8 mouse cellular contexts compared by ENCODE assay signal in the genomic region with DNA sequence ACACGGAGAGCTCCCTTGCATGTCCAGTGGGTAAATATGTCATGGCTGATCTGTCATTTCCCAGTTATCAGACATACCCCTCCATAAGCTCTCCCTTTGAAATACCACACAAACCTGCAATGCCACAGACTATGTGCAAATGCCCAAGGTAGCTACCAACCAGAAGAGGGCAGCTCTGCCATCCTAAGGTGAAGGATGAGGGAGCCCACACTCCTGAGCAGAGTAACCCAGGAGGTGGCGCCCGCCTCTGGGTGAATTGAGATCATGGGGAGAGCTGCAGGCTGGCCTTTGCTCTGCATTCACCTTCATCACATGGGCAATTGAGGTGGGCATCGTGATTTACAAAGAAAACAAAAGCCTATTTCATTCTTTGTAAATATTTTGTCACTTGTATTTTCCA. TPM values are rescaled to one million over a fixed set of nuclear protein-coding genes. Genes with fewer than 3 reads are reported as not detected.
DNase-seq lines count a peak whose midpoint lies in the region; ATAC-seq and TF ChIP-seq lines count a peak whose summit lies in the region.

No protein-coding gene starts in this region.

- H3K4me3 ChIP-seq in midbrain, embryonic 14.5 days (replicated peaks; ENCODE audit: low read depth, low read length): no peak overlapping the region
- H3K4me3 ChIP-seq in midbrain, embryonic 11.5 days (ENCODE audit: low read depth, low read length): no peak overlapping the region
- H3K4me3 ChIP-seq in layer of hippocampus, adult 2 months: no peak overlapping the region
- no peak overlapping the region for H3K4me3 ChIP-seq in stomach, postnatal 0 days (ENCODE audit: low read depth, low read length)
- H3K4me3 ChIP-seq in midbrain, embryonic 13.5 days (replicated peaks): no peak overlapping the region

- WGBS in midbrain, embryonic 14.5 days: 22% methylated on average over 4 of the region's 4 CpGs
- WGBS in midbrain, embryonic 11.5 days: 31% methylated on average over 4 of the region's 4 CpGs
- WGBS in stomach, postnatal 0 days: 25% methylated on average over 4 of the region's 4 CpGs
- WGBS in midbrain, embryonic 13.5 days: 26% methylated on average over 4 of the region's 4 CpGs

- TF ChIP-seq EP300 in stomach, postnatal 0 days (optimal IDR thresholded peaks at IDR 0.05): no peak

- H3K27ac ChIP-seq in midbrain, embryonic 14.5 days (replicated peaks; ENCODE audit: low read depth, low read length): no peak overlapping the region
- no peak overlapping the region for H3K27ac ChIP-seq in midbrain, embryonic 11.5 days (ENCODE audit: low read depth, low read length)
- no peak overlapping the region for H3K27ac ChIP-seq in layer of hippocampus, adult 2 months
- H3K27ac ChIP-seq in stomach, postnatal 0 days (replicated peaks): no peak overlapping the region
- no peak overlapping the region for H3K27ac ChIP-seq in midbrain, embryonic 13.5 days

- no peak overlapping the region for H3K9ac ChIP-seq in midbrain, embryonic 14.5 days (replicated peaks; ENCODE audit: low read length)
- no peak overlapping the region for H3K9ac ChIP-seq in midbrain, embryonic 11.5 days (ENCODE audit: low read length)
- H3K9ac ChIP-seq in stomach, postnatal 0 days (ENCODE audit: low read length): no peak overlapping the region
- no peak overlapping the region for H3K9ac ChIP-seq in midbrain, embryonic 13.5 days (replicated peaks)

- H3K4me1 ChIP-seq in midbrain, embryonic 14.5 days (ENCODE audit: control insufficient read depth, insufficient read depth, low read length): 0 out of 2 replicates have a peak, but pooled peaks cover 6% of the 10 kb centered on the region
- H3K4me1 ChIP-seq in midbrain, embryonic 11.5 days (ENCODE audit: control insufficient read depth, insufficient read depth, low read length): peaks cover 6% of the 10 kb centered on the region
- no peaks in the 10 kb centered on the region for H3K4me1 ChIP-seq in stomach, postnatal 0 days (replicated peaks; ENCODE audit: control insufficient read depth, insufficient read depth)
- H3K4me1 ChIP-seq in midbrain, embryonic 13.5 days (replicated peaks): peaks cover 8% of the 10 kb centered on the region

- no peaks in the 10 kb centered on the region for H3K36me3 ChIP-seq in midbrain, embryonic 14.5 days (ENCODE audit: control insufficient read depth, insufficient read depth, low read length)
- no peaks in the 10 kb centered on the region for H3K36me3 ChIP-seq in midbrain, embryonic 11.5 days (ENCODE audit: control insufficient read depth, insufficient read depth, low read length)
- no peaks in the 10 kb centered on the region for H3K36me3 ChIP-seq in stomach, postnatal 0 days (ENCODE audit: control insufficient read depth, insufficient read depth, low read length)
- no peaks in the 10 kb centered on the region for H3K36me3 ChIP-seq in midbrain, embryonic 13.5 days

- TF ChIP-seq CTCF in layer of hippocampus, adult 2 months (conservative IDR thresholded peaks at IDR 0.05): peak; percentile 88
- TF ChIP-seq CTCF in stomach, postnatal 0 days (IDR thresholded peaks at IDR 0.05; ENCODE audit: low read depth): peak; percentile 89

- DNase-seq in midbrain, embryonic 14.5 days: peak; percentile 57
- no peak for DNase-seq in midbrain, embryonic 11.5 days (ENCODE audit: low spot score, missing footprints)
- DNase-seq in adrenal gland, adult 2 months: peak; percentile 79
- DNase-seq in layer of hippocampus, adult 2 months (ENCODE audit: low spot score in 2 of 2): peak; percentile 59 to 73
- DNase-seq in stomach, postnatal 0 days (ENCODE audit: low spot score): peak; percentile 74

- no peaks in the 10 kb centered on the region for H3K27me3 ChIP-seq in midbrain, embryonic 14.5 days (ENCODE audit: control insufficient read depth, insufficient read depth, low read length)
- H3K27me3 ChIP-seq in midbrain, embryonic 11.5 days (ENCODE audit: control insufficient read depth, insufficient read depth, low read length): no peaks in the 10 kb centered on the region
- no peaks in the 10 kb centered on the region for H3K27me3 ChIP-seq in stomach, postnatal 0 days (ENCODE audit: control insufficient read depth, insufficient read depth, low read length)
- H3K27me3 ChIP-seq in midbrain, embryonic 13.5 days: no peaks in the 10 kb centered on the region

- no peaks in the 10 kb centered on the region for H3K9me3 ChIP-seq in midbrain, embryonic 14.5 days (ENCODE audit: control insufficient read depth, low read length)
- no peaks in the 10 kb centered on the region for H3K9me3 ChIP-seq in midbrain, embryonic 11.5 days (ENCODE audit: control insufficient read depth, low read length)
- no peaks in the 10 kb centered on the region for H3K9me3 ChIP-seq in stomach, postnatal 0 days (ENCODE audit: control insufficient read depth, low read length)
- no peaks in the 10 kb centered on the region for H3K9me3 ChIP-seq in midbrain, embryonic 13.5 days

- no peak for ATAC-seq in midbrain, embryonic 14.5 days (ENCODE audit: low FRiP score, low TSS enrichment)
- ATAC-seq in midbrain, embryonic 11.5 days (ENCODE audit: low FRiP score): no peak
- ATAC-seq in frontal cortex, adult (ENCODE audit: low TSS enrichment): peak; percentile 47
- ATAC-seq in megakaryocyte progenitor cell, adult 5-6 weeks (replicated peaks; ENCODE audit: poor library complexity): peak; percentile 57
- no peak for ATAC-seq in stomach, postnatal 0 days (ENCODE audit: low FRiP score, low TSS enrichment)
- no peak for ATAC-seq in midbrain, embryonic 13.5 days

- H3K4me2 ChIP-seq in midbrain, embryonic 14.5 days (ENCODE audit: low read length): no peak overlapping the region
- no peak overlapping the region for H3K4me2 ChIP-seq in midbrain, embryonic 11.5 days
- no peak overlapping the region for H3K4me2 ChIP-seq in stomach, postnatal 0 days (replicated peaks; ENCODE audit: low read depth)
- no peak overlapping the region for H3K4me2 ChIP-seq in midbrain, embryonic 13.5 days (replicated peaks)

RNA-seq across cellular contexts. Expression of a gene that starts 4.5 kb away (rescaled TPM):
- 37.7 and 55.1 TPM in 2 replicates for polyA plus RNA-seq in midbrain, embryonic 14.5 days (2014; fragmentation: Nextera tagmentation; extraction: Ambion mirVana)
- 51.9 and 53.0 TPM in 2 replicates for polyA plus RNA-seq in midbrain, embryonic 11.5 days (2014; fragmentation: Nextera tagmentation; extraction: Ambion mirVana)
- total RNA-seq in adrenal gland, adult 2 months (2021): 10 to 100 TPM; 41.9 to 46.8 TPM
- polyA plus RNA-seq in adrenal gland, adult 2 months (2012; rRNA removed): 70.6 and 71.2 TPM in 2 replicates
- 10 to 100 TPM; 55.6 to 57.4 TPM for total RNA-seq in layer of hippocampus, adult 2 months (2021)
- total RNA-seq in megakaryocyte progenitor cell, adult 5-6 weeks (2015): 24.0 and 29.3 TPM in 2 replicates
- 27.2 and 39.0 TPM in 2 replicates for total RNA-seq in megakaryocyte progenitor cell, adult 5-6 weeks (2017)
- 22.3 and 27.6 TPM in 2 replicates for polyA plus RNA-seq in stomach, postnatal 0 days (2015; fragmentation: Nextera tagmentation; extraction: Ambion mirVana)
- 60.3 and 61.9 TPM in 2 replicates for polyA plus RNA-seq in midbrain, embryonic 13.5 days (2015; fragmentation: Nextera tagmentation; extraction: Ambion mirVana)

RNA-seq across cellular contexts. Expression of a gene that starts 9.3 kb away (rescaled TPM):
- polyA plus RNA-seq in midbrain, embryonic 14.5 days (2014; fragmentation: Nextera tagmentation; extraction: Ambion mirVana): 28.7 and 32.5 TPM in 2 replicates
- 17.3 and 17.5 TPM in 2 replicates for polyA plus RNA-seq in midbrain, embryonic 11.5 days (2014; fragmentation: Nextera tagmentation; extraction: Ambion mirVana)
- total RNA-seq in adrenal gland, adult 2 months (2021): 10 to 100 TPM; 38.7 to 42.1 TPM
- 51.9 and 66.9 TPM in 2 replicates for polyA plus RNA-seq in adrenal gland, adult 2 months (2012; rRNA removed)
- 10 to 100 TPM; 79.6 to 81.8 TPM for total RNA-seq in layer of hippocampus, adult 2 months (2021)
- 16.2 and 16.8 TPM in 2 replicates for total RNA-seq in megakaryocyte progenitor cell, adult 5-6 weeks (2015)
- total RNA-seq in megakaryocyte progenitor cell, adult 5-6 weeks (2017): 9.2 and 10.0 TPM in 2 replicates
- 4.1 and 5.1 TPM in 2 replicates for polyA plus RNA-seq in stomach, postnatal 0 days (2015; fragmentation: Nextera tagmentation; extraction: Ambion mirVana)
- polyA plus RNA-seq in midbrain, embryonic 13.5 days (2015; fragmentation: Nextera tagmentation; extraction: Ambion mirVana): 23.8 and 26.5 TPM in 2 replicates

RNA-seq across cellular contexts. Expression of a gene that starts 28.7 kb away (rescaled TPM):
- polyA plus RNA-seq in midbrain, embryonic 14.5 days (2014; fragmentation: Nextera tagmentation; extraction: Ambion mirVana): 49.8 and 54.3 TPM in 2 replicates
- 17.5 and 19.2 TPM in 2 replicates for polyA plus RNA-seq in midbrain, embryonic 11.5 days (2014; fragmentation: Nextera tagmentation; extraction: Ambion mirVana)
- 10 to 100 TPM; 14.6 to 24.7 TPM for total RNA-seq in adrenal gland, adult 2 months (2021)
- polyA plus RNA-seq in adrenal gland, adult 2 months (2012; rRNA removed): 165 and 232 TPM in 2 replicates
- total RNA-seq in layer of hippocampus, adult 2 months (2021): 10 to 100 TPM; 55.8 to 55.9 TPM
- 7.7 and 9.5 TPM in 2 replicates for total RNA-seq in megakaryocyte progenitor cell, adult 5-6 weeks (2015)
- total RNA-seq in megakaryocyte progenitor cell, adult 5-6 weeks (2017): 5.2 and 6.4 TPM in 2 replicates
- 17.1 and 19.7 TPM in 2 replicates for polyA plus RNA-seq in stomach, postnatal 0 days (2015; fragmentation: Nextera tagmentation; extraction: Ambion mirVana)
- 36.1 and 37.8 TPM in 2 replicates for polyA plus RNA-seq in midbrain, embryonic 13.5 days (2015; fragmentation: Nextera tagmentation; extraction: Ambion mirVana)

Comparison
In these comparisons a context has a peak if more than half of its experiments do, and no peak if none do; other contexts are left out.
1. ATAC-seq: peak in frontal cortex, adult (single experiment) and megakaryocyte progenitor cell, adult 5-6 weeks (single experiment); none in midbrain, embryonic 14.5 days (single experiment), midbrain, embryonic 11.5 days (single experiment), stomach, postnatal 0 days (single experiment) and midbrain, embryonic 13.5 days (single experiment).